Mouse (Mus musculus) c-Kit-positive CD71-negative TER-119-negative erythroid progenitor cells, embryonic 14.5 days (primary cell): ENCODE data around the gene Myl7.

Experiments used
- DNase-seq: peaks from one replicate; pipeline ENCODE4 v3.0.0-alpha.2; 2013; ENCODE audit warnings: low read depth

The Myl7 gene

GRCm38 (mm10) chr11:5862394-5863105, 36.0 kb downstream of the Myl7 start:
- DNase-seq, result no peak

DNA sequence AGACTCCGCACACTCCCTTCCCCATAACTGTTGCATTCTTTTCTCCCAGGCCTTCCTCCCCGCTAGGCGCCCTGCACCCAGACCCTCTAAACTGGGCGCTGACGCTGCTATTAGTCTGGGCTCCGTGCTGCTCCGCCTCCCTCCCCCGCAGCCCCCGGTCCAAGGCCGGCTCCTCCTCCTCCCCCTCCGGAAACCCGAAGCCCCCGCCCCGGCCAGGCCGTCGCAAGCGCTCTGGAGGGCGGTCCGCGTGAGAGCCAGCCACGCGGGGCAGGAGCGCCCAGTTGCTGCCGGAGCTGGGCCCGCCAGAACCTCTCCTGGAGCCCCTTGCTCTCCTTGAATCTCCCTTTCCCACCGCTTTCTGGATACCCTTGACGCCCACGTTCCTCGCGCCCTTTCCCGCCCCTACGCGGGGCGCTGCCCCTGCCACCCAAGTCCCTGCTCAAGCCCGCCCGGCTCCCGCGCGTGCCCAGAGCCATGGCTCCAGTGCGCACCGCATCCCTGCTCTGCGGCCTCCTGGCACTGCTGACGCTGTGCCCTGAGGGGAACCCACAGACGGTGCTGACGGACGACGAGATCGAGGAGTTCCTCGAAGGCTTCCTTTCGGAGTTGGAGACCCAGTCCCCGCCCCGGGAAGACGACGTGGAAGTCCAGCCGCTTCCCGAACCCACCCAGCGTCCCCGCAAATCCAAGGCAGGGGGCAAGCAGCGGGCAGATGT, 36.7 kb downstream of the Myl7 start, which contains the start of gene Aebp1:
Aebp1 (plus strand) TSS at position 270 of the 716 bp plus-strand sequence.
- DNase-seq, result no peak

- DNase-seq, result no peak
Observed at GRCm38 (mm10) chr11:5860639-5861038, 37.9 kb downstream of the Myl7 start.

DNA sequence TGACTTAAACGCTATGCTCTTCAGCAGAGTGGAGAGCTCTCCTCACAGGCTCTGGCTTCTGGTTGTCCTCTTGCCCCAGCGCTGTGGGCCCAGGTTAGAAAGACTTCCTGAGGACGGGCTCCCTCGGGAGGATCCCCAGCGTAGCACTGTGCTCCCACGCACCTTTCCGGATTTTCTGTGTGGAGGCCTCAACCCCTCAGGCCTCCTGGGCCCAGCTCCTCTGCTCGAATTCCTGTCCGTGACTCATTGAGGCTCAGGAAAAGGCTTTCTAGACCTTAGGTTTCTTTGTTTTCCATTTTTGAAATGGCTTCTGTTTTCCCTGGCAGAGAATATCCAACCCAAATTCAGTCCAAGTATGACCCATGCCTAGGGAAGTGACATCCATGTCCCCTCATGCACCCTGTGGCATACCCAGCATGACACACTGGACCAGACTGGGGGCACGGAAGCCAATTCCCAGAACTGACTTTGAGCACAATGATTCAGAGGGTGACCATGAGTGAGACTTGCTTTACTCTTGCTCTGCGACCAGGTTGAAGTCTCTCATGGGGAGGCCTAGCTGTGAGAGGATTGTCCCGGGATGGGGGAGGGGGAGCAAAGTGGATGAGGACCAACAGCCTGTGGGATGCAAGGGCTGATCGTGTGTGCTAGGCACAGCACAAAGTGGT, 38.6 kb downstream of the Myl7 start:
- no peak for DNase-seq

- DNase-seq, result no peak
Observed at GRCm38 (mm10) chr11:5858723-5859122, 39.9 kb downstream of the Myl7 start.

DNA sequence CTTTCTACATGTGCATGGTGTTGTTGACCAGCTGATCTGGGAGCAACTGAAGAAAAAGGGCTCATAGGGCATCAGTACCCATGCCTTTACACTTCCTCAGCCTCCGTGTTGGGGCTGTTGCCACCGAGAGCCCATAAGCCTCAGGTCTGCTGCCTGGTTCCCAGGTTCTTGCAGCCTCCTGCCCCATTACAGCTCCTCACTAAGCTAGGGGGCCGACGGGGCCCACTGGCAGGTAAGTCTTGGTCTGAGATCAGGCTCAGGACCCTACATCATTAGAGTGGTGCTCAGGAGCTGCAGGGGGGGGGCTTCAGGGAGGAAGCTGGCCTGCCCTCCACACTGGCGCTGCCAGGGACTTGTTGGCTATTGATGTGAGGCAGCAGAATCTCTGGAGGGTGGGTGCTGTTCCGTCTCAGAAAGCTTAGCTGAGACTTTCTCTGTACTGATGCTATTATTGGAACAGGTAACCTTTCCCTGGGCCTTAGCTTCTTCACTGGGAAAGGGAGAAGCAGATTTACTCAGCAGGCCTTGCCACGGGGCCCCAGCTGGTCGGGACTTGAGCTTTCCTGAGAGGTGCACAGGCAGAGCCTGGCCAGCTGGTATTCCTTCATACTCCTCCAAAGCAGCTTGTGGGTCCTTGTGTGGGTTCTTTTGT, 42.0 kb downstream of the Myl7 start:
- DNase-seq, result no peak

DNA sequence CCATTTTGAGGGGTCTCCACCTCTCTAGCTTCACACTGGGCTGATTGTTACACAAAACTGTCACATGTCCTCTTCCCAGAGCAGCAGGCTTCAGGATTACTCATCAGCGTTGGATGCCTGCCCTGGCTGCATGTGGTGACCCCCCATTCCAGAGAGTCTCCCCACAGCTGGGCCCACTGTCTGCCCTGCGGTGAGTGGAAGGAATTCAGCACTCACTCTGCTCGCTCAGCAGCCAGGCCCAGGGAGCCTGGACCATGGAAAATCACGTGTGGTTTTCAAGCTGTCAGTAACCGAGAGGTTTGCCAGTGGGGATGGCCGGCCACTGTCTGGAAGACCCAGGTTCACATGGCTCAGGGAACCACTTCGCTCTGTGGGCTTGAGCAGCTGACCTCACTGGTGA, 42.7 kb downstream of the Myl7 start:
- no peak for DNase-seq

- no peak for DNase-seq
Observed at GRCm38 (mm10) chr11:5855481-5855880, 43.1 kb downstream of the Myl7 start.

DNA sequence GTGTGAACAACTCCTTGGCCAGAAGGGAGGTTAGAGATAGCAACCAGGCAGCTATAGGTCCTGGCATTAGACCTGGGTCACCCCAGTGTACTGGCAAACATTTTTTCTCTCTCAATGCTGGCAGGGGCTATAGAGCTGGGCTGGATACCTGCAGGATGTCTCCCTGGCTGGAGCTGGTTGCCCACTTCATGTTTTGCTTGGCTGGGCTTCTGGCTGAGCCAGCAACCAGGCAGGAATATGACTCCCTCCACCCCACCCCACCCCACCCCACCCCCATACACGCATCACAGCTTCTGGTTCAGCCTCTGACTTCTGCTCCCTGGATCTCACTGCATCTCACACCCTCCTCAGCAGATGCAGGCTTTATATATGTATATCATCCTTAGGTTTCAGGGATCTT, 46.3 kb downstream of the Myl7 start:
- no peak for DNase-seq

DNA sequence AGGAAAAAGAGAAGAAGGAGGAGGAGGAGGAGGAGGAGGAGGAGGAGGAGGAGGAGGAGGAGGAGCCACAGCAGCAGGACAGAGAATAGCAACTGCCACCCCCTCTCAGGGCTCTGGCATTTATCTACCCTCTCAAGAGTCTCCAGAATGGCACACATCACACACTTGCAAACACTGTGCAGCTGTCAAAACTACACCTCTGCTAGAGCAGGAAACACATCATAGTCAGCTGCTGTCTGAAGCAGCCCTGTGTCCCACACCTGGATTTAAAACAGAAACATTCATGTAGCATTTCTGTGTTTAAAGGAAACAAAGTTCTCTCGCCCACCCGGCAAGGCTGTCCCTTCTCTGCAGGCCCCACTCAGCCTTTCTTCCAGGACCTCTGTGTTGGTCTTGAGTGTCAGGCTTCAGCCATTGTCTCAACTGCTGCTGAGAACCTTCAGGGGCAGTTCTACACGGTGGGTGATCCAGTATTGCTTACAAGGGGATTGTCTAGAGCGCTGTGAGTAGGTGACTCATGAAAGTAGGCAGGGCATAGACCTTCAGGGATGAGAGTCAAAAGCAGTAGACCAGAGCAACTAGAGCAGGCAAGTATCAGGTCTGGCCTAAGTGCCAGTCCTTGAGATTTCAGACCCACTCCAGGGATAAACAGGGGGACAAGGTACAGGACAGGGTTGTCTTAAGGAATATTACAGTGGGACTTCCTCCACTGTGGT, 47.4 kb downstream of the Myl7 start:
- DNase-seq, result no peak

DNA sequence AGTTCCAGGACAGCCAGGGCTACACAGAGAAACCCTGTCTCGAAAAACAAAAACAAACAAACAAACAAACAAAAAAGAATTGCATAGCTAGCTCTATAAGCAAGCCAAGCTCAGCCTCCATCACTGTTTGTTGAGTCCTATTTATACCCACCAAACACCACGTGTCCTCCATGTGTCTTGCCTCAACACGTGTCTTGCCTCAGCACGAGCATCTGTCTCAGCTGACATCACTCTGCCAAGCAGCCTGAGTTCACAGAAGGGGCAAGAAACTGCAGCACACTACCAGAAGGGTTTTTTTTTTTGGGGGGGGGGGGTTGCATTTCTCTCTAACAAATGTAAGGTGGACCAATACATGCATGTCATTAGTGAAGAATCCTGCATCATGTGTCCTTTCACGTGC, 48.1 kb downstream of the Myl7 start:
- no peak for DNase-seq

- no peak for DNase-seq
Observed at GRCm38 (mm10) chr11:5849316-5849715, 49.3 kb downstream of the Myl7 start.

DNA sequence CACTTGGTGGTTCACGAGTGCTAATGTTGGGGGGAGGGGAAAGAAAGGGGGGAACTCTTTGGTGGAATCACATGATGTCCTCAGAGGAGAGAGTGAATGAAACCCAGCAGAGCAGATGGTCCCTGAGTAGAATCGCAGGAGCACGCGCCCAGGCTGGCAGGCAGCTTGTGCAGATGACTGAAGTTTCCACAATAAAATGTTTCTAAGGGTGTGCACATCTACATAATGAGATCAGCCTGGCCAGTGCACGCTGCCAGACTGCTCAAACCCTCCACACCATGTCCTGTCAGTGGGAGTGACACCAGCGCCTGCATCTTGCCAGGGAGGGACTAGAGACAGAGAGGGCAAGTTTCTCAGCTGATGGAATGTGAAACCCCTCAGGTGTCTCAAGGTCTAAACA, 49.8 kb downstream of the Myl7 start:
- DNase-seq, result no peak

DNA sequence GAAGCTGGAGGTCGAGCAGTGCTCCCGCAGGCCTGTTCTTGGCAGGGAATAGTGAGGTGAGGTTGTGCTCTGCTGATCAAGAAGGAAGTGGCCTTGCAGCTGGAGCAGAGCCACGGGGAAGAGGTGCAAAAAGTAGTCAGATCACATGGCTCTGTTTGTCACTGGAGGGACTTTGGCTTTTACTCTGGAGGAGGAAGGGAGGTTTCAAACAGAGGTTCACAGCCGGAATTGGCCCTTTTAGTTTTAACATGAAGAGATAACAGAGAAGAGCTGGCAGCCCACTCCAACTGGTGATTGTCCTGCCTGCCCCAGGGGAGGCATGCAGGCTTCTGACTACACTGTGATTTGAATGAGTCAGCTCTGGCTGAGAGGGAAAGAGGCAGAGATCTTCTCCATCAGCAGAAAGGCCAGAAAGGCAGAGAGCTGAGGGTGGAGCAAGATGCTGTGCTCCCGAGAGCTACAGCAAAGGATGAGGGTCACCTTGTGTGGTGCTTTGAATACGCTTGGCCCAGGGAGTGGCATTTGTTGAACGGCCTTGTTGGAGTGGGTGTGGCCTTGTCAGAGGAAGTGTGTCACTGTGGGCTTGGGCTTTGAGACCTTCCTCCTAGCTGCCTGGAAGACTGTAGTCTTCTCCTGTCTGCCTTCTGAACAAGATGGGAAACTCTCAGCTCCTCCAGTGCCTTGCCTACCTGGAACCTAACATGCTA, 51.8 kb downstream of the Myl7 start:
- no peak for DNase-seq
